ENCODE assay signal across 9 mouse cellular contexts in genomic region chr14:34152342-34152741, GRCm38 (mm10). TPM values are rescaled to one million over a fixed set of nuclear protein-coding genes. Genes with fewer than 3 reads are reported as not detected.
DNase-seq lines count a peak whose midpoint lies in the region; ATAC-seq and TF ChIP-seq lines count a peak whose summit lies in the region.
"Had no signal": no experiment of that assay in that cellular context is flagged by ENCODE, and none has a peak within 500 bp of the region (broad histone marks: within the 10 kb centered on the region; RNA-seq: fewer than 3 reads in every experiment).

Gene Npy4r (minus strand): TSS chr14:34152489.

- intact Hi-C loops in left cerebral cortex, adult 2 months (cut with DNase I), result no loop called here

- no peak for TF ChIP-seq CTCF in left cerebral cortex, adult 2 months (IDR thresholded peaks at IDR 0.05)

- no peak within 1 kb of the TSS for H3K4me2 ChIP-seq in forebrain, embryonic 16.5 days (ENCODE audit: low read length)
- H3K4me2 ChIP-seq in hindbrain, embryonic 11.5 days (replicated peaks; ENCODE audit: low read depth, low read length), result no peak within 1 kb of the TSS
- H3K4me2 ChIP-seq in limb, embryonic 12.5 days, result peak within 1 kb of the TSS; percentile 40
- H3K4me2 ChIP-seq in midbrain, embryonic 11.5 days, result no peak within 1 kb of the TSS; the same call in 1 of the 2 replicates

- no peak within 1 kb of the TSS for H3K9ac ChIP-seq in forebrain, embryonic 16.5 days (replicated peaks; ENCODE audit: low read depth, low read length)
- no peak within 1 kb of the TSS for H3K9ac ChIP-seq in hindbrain, embryonic 11.5 days (ENCODE audit: low read depth, low read length)
- H3K9ac ChIP-seq in limb, embryonic 12.5 days (replicated peaks), result no peak within 1 kb of the TSS
- H3K9ac ChIP-seq in midbrain, embryonic 11.5 days (ENCODE audit: low read length), result no peak within 1 kb of the TSS

- H3K4me3 ChIP-seq in left cerebral cortex, adult 2 months, result no peak within 1 kb of the TSS
- H3K4me3 ChIP-seq in forebrain, embryonic 16.5 days (replicated peaks; ENCODE audit: low read length), result no peak within 1 kb of the TSS
- no peak within 1 kb of the TSS for H3K4me3 ChIP-seq in hindbrain, embryonic 11.5 days (ENCODE audit: low read depth, low read length)
- H3K4me3 ChIP-seq in limb, embryonic 12.5 days (replicated peaks), result no peak within 1 kb of the TSS
- H3K4me3 ChIP-seq in midbrain, embryonic 11.5 days (ENCODE audit: low read depth, low read length), result no peak within 1 kb of the TSS

- H3K27me3 ChIP-seq in forebrain, embryonic 16.5 days (replicated peaks; ENCODE audit: control insufficient read depth, insufficient read depth, low read length), result peaks cover 8% of the 10 kb centered on the region; the same call in 1 of the 2 replicates
- H3K27me3 ChIP-seq in hindbrain, embryonic 11.5 days (ENCODE audit: control insufficient read depth, insufficient read depth, low read length), result no peaks in the 10 kb centered on the region
- peaks cover 22% of the 10 kb centered on the region; the same call in 1 of the 2 replicates for H3K27me3 ChIP-seq in limb, embryonic 12.5 days
- no peaks in the 10 kb centered on the region for H3K27me3 ChIP-seq in midbrain, embryonic 11.5 days (ENCODE audit: control insufficient read depth, insufficient read depth, low read length)

- H3K4me1 ChIP-seq in forebrain, embryonic 16.5 days (replicated peaks; ENCODE audit: control insufficient read depth, insufficient read depth, low read length), result peaks cover 4% of the 10 kb centered on the region; the same call in 1 of the 2 replicates
- no peaks in the 10 kb centered on the region for H3K4me1 ChIP-seq in hindbrain, embryonic 11.5 days (replicated peaks; ENCODE audit: control insufficient read depth, insufficient read depth, low read length)
- peaks cover 11% of the 10 kb centered on the region for H3K4me1 ChIP-seq in limb, embryonic 12.5 days (replicated peaks)
- H3K4me1 ChIP-seq in midbrain, embryonic 11.5 days (ENCODE audit: control insufficient read depth, insufficient read depth, low read length), result no peaks in the 10 kb centered on the region

- WGBS in forebrain, embryonic 16.5 days, result 19% methylated on average over 16 of the region's 16 CpGs
- 18% methylated on average over 16 of the region's 16 CpGs for WGBS in hindbrain, embryonic 11.5 days
- 16% methylated on average over 16 of the region's 16 CpGs for WGBS in limb, embryonic 12.5 days
- 18% methylated on average over 16 of the region's 16 CpGs for WGBS in midbrain, embryonic 11.5 days

- H3K36me3 ChIP-seq in forebrain, embryonic 16.5 days (ENCODE audit: control insufficient read depth, insufficient read depth), result no peaks in the 10 kb centered on the region
- no peaks in the 10 kb centered on the region for H3K36me3 ChIP-seq in hindbrain, embryonic 11.5 days (ENCODE audit: control insufficient read depth, insufficient read depth, low read length)
- H3K36me3 ChIP-seq in limb, embryonic 12.5 days, result no peaks in the 10 kb centered on the region
- H3K36me3 ChIP-seq in midbrain, embryonic 11.5 days (ENCODE audit: control insufficient read depth, insufficient read depth, low read length), result no peaks in the 10 kb centered on the region

- peak; percentile 64; the same call in 1 of the 2 replicates for ATAC-seq in forebrain, embryonic 16.5 days
- no peak for ATAC-seq in hindbrain, embryonic 11.5 days (ENCODE audit: low FRiP score)
- no peak for ATAC-seq in limb, embryonic 12.5 days (ENCODE audit: insufficient number of reproducible peaks, insufficient read depth, low FRiP score, low TSS enrichment, low read depth)
- peak; percentile 60; the same call in 1 of the 2 replicates for ATAC-seq in midbrain, embryonic 11.5 days (ENCODE audit: low FRiP score)

- no peak within 1 kb of the TSS for H3K27ac ChIP-seq in left cerebral cortex, adult 2 months
- no peak within 1 kb of the TSS for H3K27ac ChIP-seq in forebrain, embryonic 16.5 days (ENCODE audit: low read length)
- H3K27ac ChIP-seq in hindbrain, embryonic 11.5 days (ENCODE audit: low read depth, low read length), result no peak within 1 kb of the TSS
- no peak within 1 kb of the TSS for H3K27ac ChIP-seq in limb, embryonic 12.5 days
- H3K27ac ChIP-seq in midbrain, embryonic 11.5 days (ENCODE audit: low read depth, low read length), result no peak within 1 kb of the TSS

- DNase-seq in left cerebral cortex, adult 2 months (ENCODE audit: extremely low spot score in 1 of 2, low spot score in 2 of 2), result peak; percentile 16 to 21
- DNase-seq in left cerebral cortex, adult 8-10 months (ENCODE audit: low spot score in 2 of 2), result no peak
- DNase-seq in hindbrain, embryonic 11.5 days (ENCODE audit: low spot score), result peak; percentile 25
- DNase-seq in midbrain, embryonic 11.5 days (ENCODE audit: low spot score, missing footprints), result no peak
- DNase-seq in thymus, postnatal 14 days, result peak; percentile 40
- no peak for DNase-seq in cerebellum, postnatal 36 days

- no peaks in the 10 kb centered on the region for H3K9me3 ChIP-seq in forebrain, embryonic 16.5 days (ENCODE audit: control insufficient read depth, low read length)
- H3K9me3 ChIP-seq in hindbrain, embryonic 11.5 days (ENCODE audit: control insufficient read depth, low read length), result no peaks in the 10 kb centered on the region
- no peaks in the 10 kb centered on the region for H3K9me3 ChIP-seq in limb, embryonic 12.5 days
- H3K9me3 ChIP-seq in midbrain, embryonic 11.5 days (ENCODE audit: control insufficient read depth, low read length), result no peaks in the 10 kb centered on the region

RNA-seq across cellular contexts. Expression of gene Npy4r, which starts in this region (rescaled TPM):
- not detected for total RNA-seq in left cerebral cortex, adult 2 months (2021)
- total RNA-seq in left cerebral cortex, adult 8-10 months (2022), result not detected
- polyA plus RNA-seq in forebrain, embryonic 16.5 days (2015; fragmentation: Nextera tagmentation; extraction: Ambion mirVana), result 0.11 TPM in 2 replicates
- 0.04 TPM in 1 of 2 replicates, not detected in the other for polyA plus RNA-seq in hindbrain, embryonic 11.5 days (2014; fragmentation: Nextera tagmentation; extraction: Ambion mirVana)
- not detected in 2 replicates for polyA plus RNA-seq in limb, embryonic 12.5 days (2016; fragmentation: Nextera tagmentation; extraction: Ambion mirVana)
- not detected in 2 replicates for polyA plus RNA-seq in midbrain, embryonic 11.5 days (2014; fragmentation: Nextera tagmentation; extraction: Ambion mirVana)
- total RNA-seq: left cerebral cortex, adult 18-20 months had no signal

Comparison
In these comparisons a context has a peak if more than half of its experiments do, and no peak if none do; other contexts are left out.
1. Peak in DNase-seq in left cerebral cortex, adult 2 months; RNA of the gene not detected or under 1 TPM.
2. Peak in ATAC-seq in forebrain, embryonic 16.5 days; RNA of the gene not detected or under 1 TPM.
3. Peak in DNase-seq in hindbrain, embryonic 11.5 days; RNA of the gene not detected or under 1 TPM.
4. Peak in ATAC-seq in midbrain, embryonic 11.5 days; RNA of the gene not detected or under 1 TPM.